Mouse (Mus musculus) G1E (cell line): ENCODE results near the gene Gprc5b.

Experiments
- CTCF ChIP-seq: IDR thresholded peaks from 2 replicates; pipeline ENCODE4 v1.5.1; 2012; ENCODE audit warnings: low read depth, low read length, inconsistent platforms, mixed read lengths
- GATA1 ChIP-seq: IDR thresholded peaks from 2 replicates; pipeline ENCODE4 v1.6.1; 2012; ENCODE audit warnings: borderline replicate concordance, low read length, inconsistent platforms, mixed read lengths
- POLR2AphosphoS5 ChIP-seq: IDR thresholded peaks from 2 replicates; pipeline ENCODE4 v1.6.1; 2012; ENCODE audit warnings: low read depth, low read length, inconsistent platforms; ENCODE audit not compliant: insufficient replicate concordance
- TAL1 ChIP-seq: conservative IDR thresholded peaks from 2 replicates; pipeline ENCODE4 v1.6.1; 2012; ENCODE audit warnings: low read depth, low read length, inconsistent platforms, mixed read lengths

GRCm38 (mm10) chr7:118991341-118991884, 3.6 kb downstream of the Gprc5b start:
- TF ChIP-seq CTCF (no peak), TAL1 (no peak), POLR2AphosphoS5 (no peak), GATA1 (no peak)
